In the genomic region with DNA sequence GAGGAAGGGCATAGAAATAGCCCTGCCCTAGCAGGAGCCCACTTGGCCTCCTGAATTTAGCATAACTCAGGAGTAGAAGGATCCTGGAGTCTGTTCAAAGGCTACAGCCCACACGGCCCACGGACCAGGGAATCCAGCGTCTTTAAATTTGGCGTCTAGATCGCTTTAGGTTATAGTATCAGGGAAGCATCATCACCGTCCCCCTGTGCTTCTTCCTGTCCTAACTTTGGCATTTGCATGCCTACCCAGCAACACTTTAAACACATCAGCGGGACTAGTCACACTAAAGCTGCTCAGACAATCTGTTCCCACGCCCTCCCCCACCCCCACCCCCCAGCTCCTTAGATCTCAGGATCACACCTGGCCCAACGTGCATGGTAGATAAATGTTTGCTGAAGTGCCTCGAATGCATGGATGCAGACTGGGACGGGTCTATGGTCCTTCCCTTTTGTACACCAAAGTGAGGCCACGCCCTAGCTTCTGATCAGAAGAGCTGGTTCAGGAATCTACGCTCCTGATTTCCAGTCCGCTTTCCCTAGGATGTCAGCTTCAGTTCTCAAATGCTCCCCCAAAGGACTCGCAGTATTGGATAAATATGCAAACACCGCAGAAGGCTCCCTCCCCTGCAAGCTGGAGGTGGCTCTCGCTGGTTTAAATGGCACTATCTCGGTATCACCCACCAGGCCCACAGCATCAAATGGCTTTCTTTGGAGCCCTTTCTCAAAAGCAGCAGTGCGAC, we compare ENCODE assay signal across 15 mouse cellular contexts. TPM values are rescaled to one million over a fixed set of nuclear protein-coding genes. Genes with fewer than 3 reads are reported as not detected.
A peak's percentile ranks its signal among the peaks of the same experiment; 100 is the strongest.
DNase-seq lines count a peak whose midpoint lies in the region; ATAC-seq and TF ChIP-seq lines count a peak whose summit lies in the region.
"Had no signal": no experiment of that assay in that cellular context is flagged by ENCODE, and none has a peak within 500 bp of the region (broad histone marks: within the 10 kb centered on the region; RNA-seq: fewer than 3 reads in every experiment).

No protein-coding gene starts in this region.

- no peaks in the 10 kb centered on the region for H3K36me3 ChIP-seq in hindbrain, embryonic 13.5 days
- H3K36me3 ChIP-seq: heart, embryonic 10.5 days; kidney, embryonic 15.5 days; limb, embryonic 13.5 days had no signal

- no peak overlapping the region for H3K4me3 ChIP-seq in cortical plate, adult 2 months (ENCODE audit: insufficient read depth, low read length)
- H3K4me3 ChIP-seq in hindbrain, embryonic 13.5 days = no peak overlapping the region
- H3K4me3 ChIP-seq: gastrocnemius, adult 2 months; heart, embryonic 10.5 days; kidney, embryonic 15.5 days; limb, embryonic 13.5 days had no signal

- H3K27ac ChIP-seq in cortical plate, adult 2 months (ENCODE audit: insufficient read depth, low read length) = peak overlapping the region; percentile 95
- peak overlapping the region; percentile 10; the same call in 1 of the 2 replicates for H3K27ac ChIP-seq in hindbrain, embryonic 13.5 days
- H3K27ac ChIP-seq: gastrocnemius, adult 2 months; heart, embryonic 10.5 days; kidney, embryonic 15.5 days; limb, embryonic 13.5 days had no signal

- no peak overlapping the region for H3K9ac ChIP-seq in hindbrain, embryonic 13.5 days
- H3K9ac ChIP-seq: kidney, embryonic 15.5 days; limb, embryonic 13.5 days; lung, embryonic 14.5 days had no signal

- peaks cover 3% of the 10 kb centered on the region; the same call in 1 of the 2 replicates for H3K4me1 ChIP-seq in cortical plate, adult 2 months (ENCODE audit: control insufficient read depth, insufficient read depth, low read length)
- peaks cover 63% of the 10 kb centered on the region for H3K4me1 ChIP-seq in hindbrain, embryonic 13.5 days (replicated peaks)
- H3K4me1 ChIP-seq: limb, embryonic 13.5 days had no signal

- H3K4me2 ChIP-seq in hindbrain, embryonic 13.5 days = no peak overlapping the region
- H3K4me2 ChIP-seq: kidney, embryonic 15.5 days; limb, embryonic 13.5 days; lung, embryonic 14.5 days had no signal

- DNase-seq in left cerebral cortex, adult 18-20 months (ENCODE audit: low spot score in 2 of 2) = peak; percentile 62 to 79
- DNase-seq in left cerebral cortex, postnatal 4 days = no peak
- DNase-seq in right cerebral cortex, postnatal 14 days = peak; percentile 40
- no peak for DNase-seq in lung, postnatal 14 days
- DNase-seq in cerebellum, postnatal 36 days = no peak
- DNase-seq: cerebellum, adult 8-10 months; gastrocnemius, adult 2 months; lung, embryonic 14.5 days had no signal

- 8% methylated on average over 19 of the region's 19 CpGs for WGBS in hindbrain, embryonic 13.5 days

- no peaks in the 10 kb centered on the region for H3K9me3 ChIP-seq in hindbrain, embryonic 13.5 days
- H3K9me3 ChIP-seq: heart, embryonic 10.5 days; kidney, embryonic 15.5 days; limb, embryonic 13.5 days had no signal

- peaks cover 32% of the 10 kb centered on the region for H3K27me3 ChIP-seq in hindbrain, embryonic 13.5 days

- TF ChIP-seq CTCF in cortical plate, adult 2 months (IDR thresholded peaks at IDR 0.05; ENCODE audit: extremely low read depth, insufficient read depth, low read length) = no peak

- TF ChIP-seq POLR2A in cortical plate, adult 2 months (IDR thresholded peaks at IDR 0.05; ENCODE audit: extremely low read depth, insufficient read depth, low read length) = no peak

- intact Hi-C loops in left cerebral cortex, postnatal 4 days (cut with DNase I) = loop anchor here (10.0 kb wide), 1 partner anchor 127 kb away; no protein-coding TSS in a partner anchor

- ATAC-seq in hindbrain, embryonic 13.5 days (ENCODE audit: low FRiP score) = no peak

RNA-seq across cellular contexts. Expression of a gene that starts 33.0 kb away (rescaled TPM):
- under 1 TPM in 1 of 2 experiments, not detected in 1; 0.35 TPM for total RNA-seq in left cerebral cortex, adult 18-20 months (2021)
- total RNA-seq in left cerebral cortex, postnatal 4 days (2021) = under 1 TPM in 1 of 2 experiments, not detected in 1; 0.10 TPM
- polyA plus RNA-seq in cortical plate, adult 2 months (2012; rRNA removed) = 0.29 and 0.32 TPM in 2 replicates
- 0.44 and 0.91 TPM in 2 replicates for polyA plus RNA-seq in hindbrain, embryonic 13.5 days (2015; fragmentation: Nextera tagmentation; extraction: Ambion mirVana)
- total RNA-seq: CH12.LX; gastrocnemius, adult 2 months; hematopoietic stem cell, adult 5-6 weeks had no signal

RNA-seq across cellular contexts. Expression of a gene that starts 45.4 kb away (rescaled TPM):
- 1 to 10 TPM in 1 of 2 experiments, under 1 TPM in 1; 0.56 to 1.2 TPM for total RNA-seq in left cerebral cortex, adult 18-20 months (2021)
- 1 to 10 TPM; 1.4 to 1.7 TPM for total RNA-seq in left cerebral cortex, postnatal 4 days (2021)
- polyA plus RNA-seq in cortical plate, adult 2 months (2012; rRNA removed) = 1.2 and 1.3 TPM in 2 replicates
- polyA plus RNA-seq in hindbrain, embryonic 13.5 days (2015; fragmentation: Nextera tagmentation; extraction: Ambion mirVana) = 3.8 and 4.1 TPM in 2 replicates
- total RNA-seq: CH12.LX; hematopoietic stem cell, adult 5-6 weeks had no signal

RNA-seq across cellular contexts. Expression of a gene that starts 55.9 kb away (rescaled TPM):
- 1 to 10 TPM; 4.2 to 4.6 TPM for total RNA-seq in left cerebral cortex, adult 18-20 months (2021)
- total RNA-seq in left cerebral cortex, postnatal 4 days (2021) = 1 to 10 TPM; 1.3 to 2.4 TPM
- polyA plus RNA-seq in cortical plate, adult 2 months (2012; rRNA removed) = 1.5 and 2.0 TPM in 2 replicates
- polyA plus RNA-seq in hindbrain, embryonic 13.5 days (2015; fragmentation: Nextera tagmentation; extraction: Ambion mirVana) = 1.3 TPM in 2 replicates
- total RNA-seq: CH12.LX; gastrocnemius, adult 2 months; hematopoietic stem cell, adult 5-6 weeks had no signal
- polyA plus RNA-seq: limb, embryonic 13.5 days had no signal

Comparison
In these comparisons a context has a peak if more than half of its experiments do, and no peak if none do; other contexts are left out.
1. DNase-seq: peak in left cerebral cortex, adult 18-20 months (2 of 2) and right cerebral cortex, postnatal 14 days (single experiment); none in left cerebral cortex, postnatal 4 days (single experiment), lung, postnatal 14 days (single experiment) and cerebellum, postnatal 36 days (0 of 2).